Mouse (Mus musculus): ENCODE measurements around the gene Tgfb1.

Gene Tgfb1

GRCm38 (mm10) chr7:25753076-25753475, 66.3 kb downstream of the Tgfb1 start:
- no peak for DNase-seq

- DNase-seq, result no peak
These were observed 67.0 kb downstream of the Tgfb1 start for GRCm38 (mm10) chr7:25753643-25754438.

GRCm38 (mm10) chr7:25754439-25754737, 67.6 kb downstream of the Tgfb1 start:
- no peak for DNase-seq
